Mouse (Mus musculus) frontal cortex, adult (tissue): ENCODE results near the gene Tmem62.
A peak's percentile ranks its signal among the peaks of the same experiment; 100 is the strongest.
"Not testable (repeated sequence)": the region's sequence is repeated elsewhere in the genome, so short reads cannot be mapped to it uniquely, and the experiment has no call there.

Experiments
- ATAC-seq: cut with Nextera tagmentation; 2 replicates; pipeline ENCODE4 v1.9.2; 2017; ENCODE audit warnings: mild to moderate bottlenecking, moderate library complexity, mixed read lengths; ENCODE audit not compliant: low TSS enrichment

Tmem62 gene

DNA sequence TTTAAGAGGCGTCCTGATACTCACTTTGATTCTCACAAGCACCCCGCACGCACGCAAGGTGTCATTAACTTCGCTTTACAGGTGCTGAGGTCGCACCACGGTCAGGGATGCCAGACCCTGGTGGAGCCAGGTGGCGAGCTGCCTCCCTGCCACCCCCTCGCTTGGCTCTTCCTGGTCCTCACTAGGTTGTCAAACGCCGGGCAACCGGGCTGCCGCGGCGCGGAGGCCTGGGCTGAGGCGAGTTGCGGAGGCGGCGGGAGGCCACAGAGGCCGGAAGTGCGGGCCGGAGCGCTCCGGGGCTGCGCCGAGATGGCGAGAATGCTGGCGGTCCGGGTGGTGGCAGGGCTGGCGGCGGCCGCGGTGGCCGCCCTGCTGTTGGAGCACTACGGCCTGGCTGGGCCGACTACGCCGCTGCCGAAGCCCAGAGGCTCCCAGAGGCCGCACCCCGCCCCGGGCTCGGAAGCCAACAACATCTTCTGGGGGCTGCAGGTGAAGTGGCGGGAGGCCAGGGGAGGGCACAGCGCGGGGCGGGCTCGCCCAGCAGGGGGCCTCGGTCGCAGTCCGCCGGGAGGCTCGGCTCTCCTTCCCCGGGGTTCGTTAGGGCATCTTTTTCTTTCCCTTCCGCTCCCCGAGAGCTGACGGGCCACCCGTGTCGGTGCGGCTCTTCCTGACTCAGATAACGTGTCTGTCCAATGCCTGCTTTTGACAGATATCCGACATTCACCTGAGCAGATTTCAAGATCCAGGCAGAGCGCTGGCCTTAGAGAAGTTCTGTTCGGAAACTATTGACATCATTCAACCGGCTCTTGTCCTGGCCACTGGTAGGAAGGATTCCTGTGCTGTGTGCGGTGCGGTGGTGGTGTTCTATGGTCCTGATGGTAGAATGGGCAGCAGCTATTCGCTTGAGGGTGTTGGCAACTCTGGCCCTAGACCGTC is at the start of gene Tmem62:
Tmem62 (plus strand) TSS at position 28 of the 936 bp plus-strand sequence.
- peak; percentile 80 for ATAC-seq

DNA sequence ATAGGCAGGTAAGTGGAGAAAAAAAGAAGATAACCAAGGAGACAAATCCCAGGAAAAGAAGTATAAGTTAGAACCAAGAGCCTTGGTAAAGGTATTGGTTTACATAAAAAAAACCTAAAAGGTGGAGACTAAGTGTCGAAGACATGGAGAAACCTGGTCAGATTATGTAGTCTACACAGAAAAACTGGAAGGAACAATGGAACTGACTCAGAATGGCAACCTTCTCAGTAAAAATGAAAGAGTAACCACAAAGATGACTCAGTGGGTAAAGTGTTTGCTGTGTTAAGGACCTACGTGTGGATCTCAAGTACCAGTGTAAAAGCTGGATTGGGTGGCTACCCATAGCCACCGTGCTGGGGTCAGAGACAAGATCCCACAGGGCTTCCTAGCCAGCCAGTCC is 43.8 kb upstream of the Tmem62 start:
- ATAC-seq, result no peak

DNA sequence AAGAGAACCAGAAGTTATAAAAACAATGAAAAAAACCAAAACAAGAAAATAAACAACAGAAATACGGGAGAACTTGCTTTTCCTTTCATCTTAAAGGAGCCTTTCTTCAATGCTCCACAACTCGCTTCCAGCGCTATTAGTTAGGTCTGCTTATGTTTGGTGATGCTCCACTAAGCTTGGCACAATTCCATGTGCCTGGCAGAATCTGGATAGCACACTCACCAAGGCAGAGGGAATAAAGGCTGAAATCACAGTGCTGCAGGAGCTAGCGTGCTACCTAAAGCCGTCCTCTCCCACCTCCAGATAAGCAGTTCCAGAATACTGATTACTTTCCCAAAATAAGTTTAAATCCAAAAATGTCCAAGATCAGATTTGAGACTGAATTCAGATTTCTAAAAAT is 25.6 kb upstream of the Tmem62 start:
- ATAC-seq, result peak; percentile 80

GRCm38 (mm10) chr2:120952176-120952938 is 24.5 kb upstream of the Tmem62 start:
- no peak for ATAC-seq

GRCm38 (mm10) chr2:120959363-120959762 is 17.5 kb upstream of the Tmem62 start:
- ATAC-seq, result no peak

GRCm38 (mm10) chr2:120959827-120960226 is 17.0 kb upstream of the Tmem62 start:
- ATAC-seq, result no peak

- no peak for ATAC-seq
These were observed 16.6 kb upstream of the Tmem62 start for GRCm38 (mm10) chr2:120960261-120960660.

- ATAC-seq, result no peak
These were observed 13.7 kb upstream of the Tmem62 start for GRCm38 (mm10) chr2:120963110-120963509.

DNA sequence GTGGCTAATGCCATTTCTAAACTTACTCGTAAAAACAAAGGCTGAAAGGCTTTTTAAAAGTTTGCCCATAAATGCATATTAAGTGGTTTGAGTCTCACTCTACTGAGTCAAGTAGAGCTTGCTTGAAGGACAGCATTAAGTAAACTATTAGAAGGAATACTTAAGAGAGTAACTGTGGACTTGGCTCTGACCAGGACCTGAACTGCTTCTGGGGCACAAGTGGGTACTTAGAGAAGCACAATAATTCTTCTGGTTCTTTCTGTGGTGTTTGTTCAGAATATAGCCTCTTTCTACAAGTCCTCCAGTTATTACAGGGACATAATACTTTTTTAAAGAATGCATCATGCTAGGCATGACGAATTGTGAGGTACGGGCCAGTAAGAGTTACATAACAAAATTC is 11.3 kb upstream of the Tmem62 start:
- no peak for ATAC-seq

DNA sequence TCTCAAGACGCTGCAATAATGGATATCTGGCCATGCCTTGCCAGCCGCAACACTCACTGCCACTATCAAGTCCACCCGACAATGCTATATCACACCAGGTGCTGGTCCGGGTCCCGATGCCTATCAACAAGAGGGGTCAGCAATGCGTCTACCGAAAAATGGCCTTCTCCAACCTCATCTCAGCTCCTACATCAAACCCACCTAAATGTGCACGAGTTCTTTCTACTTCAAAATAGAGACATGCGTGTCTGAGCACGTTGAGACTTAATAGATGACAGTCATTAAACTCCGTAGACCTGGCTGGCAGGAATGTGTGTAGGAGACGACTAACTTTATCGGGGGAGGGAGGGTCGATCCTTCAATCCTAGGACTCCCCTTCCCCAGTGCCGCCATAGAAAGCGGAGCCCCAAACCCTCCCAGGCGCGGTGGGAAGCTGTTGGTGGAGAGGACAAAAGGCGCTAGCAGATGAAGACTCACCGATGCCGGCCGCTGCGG is 6.7 kb upstream of the Tmem62 start:
- ATAC-seq, result peak; percentile 13; the same call in 1 of the 2 replicates

DNA sequence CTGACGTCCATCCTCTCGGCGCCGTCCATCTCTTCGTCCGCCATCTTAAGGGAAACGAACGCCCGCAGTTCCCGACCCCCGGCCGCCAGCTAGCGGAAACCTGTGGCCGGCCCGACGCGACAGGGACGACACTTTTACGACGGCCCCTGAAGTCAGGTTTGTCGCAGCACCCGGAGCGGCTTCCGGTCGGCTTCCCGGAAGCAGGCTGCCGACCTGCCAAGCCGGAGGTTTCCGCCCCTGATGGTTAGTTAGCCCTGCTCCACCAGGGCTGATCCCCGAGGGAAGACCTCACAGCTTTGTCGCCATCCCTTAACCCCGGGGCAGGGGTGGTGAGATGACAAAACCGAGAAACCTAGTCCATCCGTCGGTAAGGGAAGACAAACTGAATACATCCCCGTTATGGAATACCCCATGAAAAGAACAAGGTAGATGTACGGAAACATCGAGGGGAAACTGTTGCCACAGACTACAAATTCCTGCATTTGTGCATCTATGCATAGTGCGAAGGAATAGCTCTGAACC is 6.2 kb upstream of the Tmem62 start, which contains the start of gene Ubr1:
Ubr1 (minus strand) TSS at position 157 of the 522 bp plus-strand sequence.
- peak; percentile 91 for ATAC-seq

GRCm38 (mm10) chr2:120971766-120972165 is 5.1 kb upstream of the Tmem62 start:
- no peak for ATAC-seq

DNA sequence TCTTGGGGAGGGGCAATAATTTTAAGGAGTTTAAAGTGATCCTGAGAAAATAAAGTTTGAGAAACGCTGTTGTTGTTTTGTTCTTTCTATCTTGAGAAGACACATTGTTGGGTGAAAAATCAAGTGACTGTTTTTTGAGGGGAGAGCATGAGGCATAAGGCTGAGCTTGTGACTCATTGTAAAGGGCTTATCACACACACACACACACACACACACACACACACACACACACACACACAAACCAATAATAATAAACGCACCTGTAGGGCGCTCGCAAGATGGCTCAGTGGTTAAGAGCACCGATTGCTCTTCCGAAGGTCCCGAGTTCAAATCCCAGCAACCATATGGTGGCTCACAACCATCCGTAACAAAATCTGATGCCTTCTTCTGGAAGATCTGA is 4.6 kb upstream of the Tmem62 start:
- not testable (repeated sequence) for ATAC-seq

DNA sequence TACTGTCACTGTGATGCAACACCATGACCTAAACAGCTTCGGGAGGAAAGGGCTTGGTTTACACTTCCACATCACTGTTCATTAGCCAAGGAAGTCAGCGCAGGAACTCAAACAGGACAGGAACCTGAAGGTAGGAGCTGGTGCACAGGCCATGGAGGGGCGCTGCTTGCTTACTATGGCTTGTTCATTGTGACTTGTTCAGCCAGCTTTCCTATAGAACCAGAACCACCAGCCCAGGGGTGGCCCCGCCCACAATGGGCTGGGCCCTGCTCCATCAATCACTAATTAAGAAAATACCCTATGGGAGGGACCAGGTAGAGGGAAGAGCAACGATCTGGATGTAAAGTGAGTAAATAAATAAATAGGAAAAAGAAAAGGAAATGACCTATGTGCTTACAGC is 3.9 kb upstream of the Tmem62 start:
- ATAC-seq, result no peak

DNA sequence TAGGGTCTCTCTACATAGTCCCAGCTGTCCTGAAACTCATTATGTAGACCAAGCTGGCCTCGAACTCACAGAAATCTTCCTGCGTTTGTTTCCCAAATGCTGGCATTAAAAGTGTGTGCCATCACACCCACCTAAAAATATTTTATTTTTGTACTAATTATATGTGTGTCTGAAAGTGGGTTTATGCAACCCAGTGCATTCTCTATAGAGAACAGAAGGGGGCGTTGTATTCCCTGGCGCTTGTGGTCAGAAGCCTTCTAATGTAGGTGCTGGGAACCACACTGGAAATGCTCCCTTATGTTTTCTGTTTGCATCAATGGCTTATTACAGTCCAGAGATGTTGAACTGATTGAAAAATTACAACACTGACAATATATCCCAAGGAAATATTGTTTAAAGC is 509 bp upstream of the Tmem62 start:
- ATAC-seq, result no peak

DNA sequence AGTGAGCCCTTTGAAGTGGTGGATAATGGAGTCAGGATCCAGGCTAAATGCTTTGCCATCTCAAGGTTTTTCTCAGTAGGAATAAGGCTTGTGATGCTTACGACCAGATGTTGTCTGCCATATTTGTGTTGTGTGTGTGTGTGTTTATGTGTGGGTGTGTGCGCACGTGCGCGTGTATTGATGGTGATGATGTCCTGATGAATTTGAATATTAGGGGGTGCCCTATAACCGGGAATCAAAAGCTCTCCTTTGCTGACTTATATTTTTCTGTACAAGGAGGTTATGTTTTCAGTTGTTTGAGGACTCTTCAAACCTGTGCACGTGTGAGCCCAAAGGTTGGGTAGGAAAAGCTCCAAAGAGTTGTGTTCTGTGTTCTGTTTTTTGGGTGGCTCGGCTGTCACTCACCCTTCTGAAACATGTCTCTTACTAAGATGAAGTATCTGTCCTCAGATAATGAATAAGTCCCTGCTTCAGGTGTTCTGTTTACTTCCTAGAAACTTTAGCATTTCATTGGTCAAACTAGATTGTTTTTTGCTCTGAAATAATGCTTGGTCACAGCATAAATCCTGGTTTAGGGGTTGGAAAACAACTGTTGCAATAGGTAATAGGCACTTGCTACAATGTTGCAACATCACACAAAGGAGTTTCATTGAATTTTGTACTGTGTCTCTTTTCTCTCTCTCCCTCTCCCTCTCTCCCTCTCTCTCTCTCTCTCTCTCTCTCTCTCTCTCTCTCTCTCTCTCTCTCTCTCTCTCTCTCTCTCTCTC is 1.3 kb downstream of the Tmem62 start:
- ATAC-seq, result no peak

DNA sequence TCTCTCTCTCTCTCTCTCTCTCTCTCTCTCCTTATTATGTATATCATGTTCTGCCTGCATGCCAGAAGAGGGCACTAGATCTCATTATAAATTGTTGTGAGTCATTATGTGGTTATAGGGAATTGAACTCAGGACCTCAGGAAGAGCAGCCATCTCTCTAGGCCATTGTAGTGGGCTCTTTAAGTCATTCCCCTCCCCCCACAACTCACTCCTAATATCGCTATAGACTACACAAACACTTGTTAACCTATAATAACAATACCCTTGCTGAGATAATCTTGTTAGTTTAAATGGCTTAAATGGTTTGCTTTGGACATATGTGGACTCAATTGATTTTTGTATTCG is 1.8 kb downstream of the Tmem62 start:
- no peak for ATAC-seq

DNA sequence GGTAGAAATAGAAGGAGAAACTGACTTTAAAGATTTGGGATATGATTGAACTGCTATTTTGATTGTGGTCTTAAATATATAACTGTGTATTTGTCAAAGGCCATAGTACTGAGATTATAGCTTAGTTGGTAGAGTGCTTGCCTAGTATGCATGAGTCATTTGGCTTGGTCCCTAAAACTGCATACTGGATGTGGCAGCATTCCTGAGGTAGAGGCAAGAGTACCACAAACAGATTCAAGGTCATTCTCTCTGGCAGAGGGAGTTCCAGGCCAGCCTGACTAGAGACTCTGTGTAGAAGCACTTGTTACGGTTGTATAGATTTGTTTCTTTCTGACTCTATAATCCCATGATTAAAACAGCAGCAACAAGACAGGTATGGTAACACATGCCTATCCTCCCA is 3.0 kb downstream of the Tmem62 start:
- ATAC-seq, result no peak

DNA sequence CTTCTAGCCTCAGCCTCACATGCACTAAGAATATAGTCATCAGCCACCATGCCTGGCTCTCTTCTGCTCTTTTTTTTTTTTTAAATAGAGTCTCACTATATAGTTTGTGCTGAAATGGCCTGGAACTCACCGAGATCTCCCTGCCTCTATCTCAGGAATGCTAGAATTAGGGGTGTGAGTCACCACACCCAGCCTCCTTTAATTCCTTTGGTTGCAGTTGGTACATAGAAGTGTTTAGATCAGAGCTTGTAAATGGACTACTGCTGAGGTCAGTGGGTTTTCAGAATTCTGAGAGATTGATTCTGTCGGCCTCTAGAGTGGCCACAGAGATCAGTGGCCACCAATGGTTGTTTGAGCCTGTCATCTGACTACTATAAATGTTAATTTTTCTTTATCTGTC is 4.0 kb downstream of the Tmem62 start:
- no peak for ATAC-seq

- no peak for ATAC-seq
These were observed 6.8 kb downstream of the Tmem62 start for GRCm38 (mm10) chr2:120983611-120984010.

DNA sequence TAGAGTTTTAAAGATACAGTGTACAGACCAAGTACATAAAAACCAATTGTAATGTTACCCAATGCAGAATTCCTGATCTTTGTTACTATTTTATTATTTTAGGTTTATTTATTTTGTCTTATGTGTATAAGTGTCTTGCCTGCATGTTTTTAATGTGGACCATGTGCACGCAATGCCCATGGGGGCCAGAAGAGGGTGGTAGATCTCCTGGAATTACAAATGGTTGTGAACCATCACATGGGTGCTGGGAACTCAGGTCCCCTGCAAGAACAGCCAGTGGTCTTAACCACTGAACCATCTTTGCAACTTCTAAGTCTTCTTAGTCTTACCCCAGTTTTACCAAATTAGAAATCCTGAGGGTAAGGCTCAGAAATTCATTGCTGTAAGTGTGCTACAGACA is 8.4 kb downstream of the Tmem62 start:
- ATAC-seq, result no peak

GRCm38 (mm10) chr2:120991196-120991595 is 14.4 kb downstream of the Tmem62 start:
- ATAC-seq, result no peak
